ENCODE assay signal across 8 mouse cellular contexts in the genomic region with DNA sequence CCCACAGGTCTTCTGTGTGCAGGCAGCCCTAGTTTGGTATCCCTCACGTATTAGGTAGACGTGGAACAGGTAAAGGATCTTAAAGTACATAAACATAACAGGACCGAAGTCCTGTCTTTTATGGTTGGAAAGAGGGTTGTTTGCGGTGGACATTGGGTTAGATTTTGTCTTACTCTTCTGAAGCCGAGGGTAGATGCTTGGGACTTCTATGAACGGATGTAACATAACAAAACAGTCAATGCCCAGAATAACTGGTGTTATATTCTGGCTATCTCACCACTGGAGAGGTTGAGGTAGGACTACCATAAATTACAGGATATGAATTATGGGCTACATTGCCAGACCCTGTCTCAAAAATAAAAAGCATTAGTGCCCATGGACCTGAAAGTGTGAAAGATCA. TPM values are rescaled to one million over a fixed set of nuclear protein-coding genes. Genes with fewer than 3 reads are reported as not detected.
DNase-seq lines count a peak whose midpoint lies in the region; ATAC-seq lines count a peak whose summit lies in the region.

A gene (minus strand): TSS at position 101 of the 400 bp plus-strand sequence.

- H3K9ac ChIP-seq in midbrain, embryonic 16.5 days (ENCODE audit: low read depth, low read length) = peak within 1 kb of the TSS; percentile 91

- ATAC-seq in common myeloid progenitor, adult 5-6 weeks (replicated peaks; ENCODE audit: low read depth, poor library complexity, severe bottlenecking) = no peak
- ATAC-seq in midbrain, embryonic 16.5 days = no peak; the same call in 1 of the 2 replicates

- no peaks in the 10 kb centered on the region for H3K9me3 ChIP-seq in heart, embryonic 10.5 days
- no peaks in the 10 kb centered on the region for H3K9me3 ChIP-seq in midbrain, embryonic 16.5 days (replicated peaks; ENCODE audit: control insufficient read depth, low read length, poor library complexity, severe bottlenecking)

- H3K36me3 ChIP-seq in heart, embryonic 10.5 days = peaks cover 50% of the 10 kb centered on the region
- H3K36me3 ChIP-seq in midbrain, embryonic 16.5 days (ENCODE audit: control insufficient read depth, insufficient read depth, low read length) = peaks cover 24% of the 10 kb centered on the region

- 52% methylated on average over 6 of the region's 6 CpGs for WGBS in heart, embryonic 10.5 days
- 53% methylated on average over 6 of the region's 6 CpGs for WGBS in midbrain, embryonic 16.5 days

- H3K4me2 ChIP-seq in midbrain, embryonic 16.5 days (ENCODE audit: low read length) = peak within 1 kb of the TSS; percentile 60

- peaks cover 17% of the 10 kb centered on the region for H3K4me1 ChIP-seq in heart, embryonic 10.5 days
- peaks cover 10% of the 10 kb centered on the region; the same call in 1 of the 2 replicates for H3K4me1 ChIP-seq in midbrain, embryonic 16.5 days (ENCODE audit: control insufficient read depth, insufficient read depth, low read length)

- no peak for DNase-seq in left cerebral cortex, adult 18-20 months (ENCODE audit: low spot score in 2 of 2)
- DNase-seq in left cerebral cortex, adult 9 months (ENCODE audit: low spot score in 2 of 2) = no peak
- no peak for DNase-seq in heart, embryonic 10.5 days (ENCODE audit: low spot score)
- DNase-seq in layer of hippocampus, postnatal 36 days = no peak
- DNase-seq in cerebellum, adult 11 months = no peak
- no peak for DNase-seq in B cell, adult 2 months

- no peaks in the 10 kb centered on the region for H3K27me3 ChIP-seq in heart, embryonic 10.5 days (ENCODE audit: insufficient read depth, poor library complexity, severe bottlenecking)
- H3K27me3 ChIP-seq in midbrain, embryonic 16.5 days (ENCODE audit: control insufficient read depth, insufficient read depth, low read depth, low read length) = no peaks in the 10 kb centered on the region

- peak within 1 kb of the TSS; percentile 82 for H3K4me3 ChIP-seq in heart, embryonic 10.5 days
- peak within 1 kb of the TSS; percentile 87 for H3K4me3 ChIP-seq in midbrain, embryonic 16.5 days (ENCODE audit: low read depth, low read length)

- peak within 1 kb of the TSS; percentile 92 for H3K27ac ChIP-seq in heart, embryonic 10.5 days
- peak within 1 kb of the TSS; percentile 91 for H3K27ac ChIP-seq in midbrain, embryonic 16.5 days (ENCODE audit: low read length)

RNA-seq across cellular contexts. Expression of the gene that starts here (rescaled TPM):
- total RNA-seq in left cerebral cortex, adult 18-20 months (2021) = 10 to 100 TPM; 39.3 to 43.6 TPM
- total RNA-seq in common myeloid progenitor, adult 5-6 weeks (2017) = 19.6 and 21.1 TPM in 2 replicates
- polyA plus RNA-seq in heart, embryonic 10.5 days (2016; fragmentation: Nextera tagmentation; extraction: Ambion mirVana) = 106 and 108 TPM in 2 replicates
- 10 to 100 TPM; 43.3 to 44.5 TPM for total RNA-seq in layer of hippocampus, postnatal 36 days (2021)
- 122 and 135 TPM in 2 replicates for polyA plus RNA-seq in midbrain, embryonic 16.5 days (2015; fragmentation: Nextera tagmentation; extraction: Ambion mirVana)
